In genomic region chr19:26934186-26934585, GRCm38 (mm10) we compare ENCODE assay signal across 34 mouse cellular contexts. TPM values are rescaled to one million over a fixed set of nuclear protein-coding genes. Genes with fewer than 3 reads are reported as not detected.
DNase-seq lines count a peak whose midpoint lies in the region; ATAC-seq and TF ChIP-seq lines count a peak whose summit lies in the region.
"Had no signal": no experiment of that assay in that cellular context is flagged by ENCODE, and none has a peak within 500 bp of the region (broad histone marks: within the 10 kb centered on the region; RNA-seq: fewer than 3 reads in every experiment).

No protein-coding gene starts in this region.

- TF ChIP-seq CTCF in heart, postnatal 0 days (IDR thresholded peaks at IDR 0.05; ENCODE audit: low read depth), result no peak
- no peak for TF ChIP-seq CTCF in Patski (IDR thresholded peaks at IDR 0.05)

- H3K27me3 ChIP-seq in heart, postnatal 0 days (ENCODE audit: control insufficient read depth, insufficient read depth, low read length), result no peaks in the 10 kb centered on the region
- H3K27me3 ChIP-seq in Patski, result no peaks in the 10 kb centered on the region
- no peaks in the 10 kb centered on the region for H3K27me3 ChIP-seq in kidney, embryonic 14.5 days (ENCODE audit: control insufficient read depth, insufficient read depth, low read length)
- no peaks in the 10 kb centered on the region for H3K27me3 ChIP-seq in neural tube, embryonic 15.5 days (replicated peaks)
- H3K27me3 ChIP-seq: embryonic facial prominence, embryonic 12.5 days; hindbrain, embryonic 15.5 days; liver, embryonic 13.5 days had no signal

- H3K27ac ChIP-seq in heart, postnatal 0 days (ENCODE audit: low read depth), result no peak overlapping the region
- peak overlapping the region; percentile 73; the same call in 1 of the 2 replicates for H3K27ac ChIP-seq in kidney, embryonic 14.5 days (ENCODE audit: low read depth, low read length)
- H3K27ac ChIP-seq in neural tube, embryonic 15.5 days (replicated peaks), result no peak overlapping the region
- H3K27ac ChIP-seq: embryonic facial prominence, embryonic 12.5 days; hindbrain, embryonic 15.5 days; liver, embryonic 13.5 days had no signal

- no peak overlapping the region for H3K9ac ChIP-seq in heart, postnatal 0 days (replicated peaks; ENCODE audit: low read depth, low read length)
- no peak overlapping the region for H3K9ac ChIP-seq in kidney, embryonic 14.5 days (ENCODE audit: low read depth, low read length)
- H3K9ac ChIP-seq in neural tube, embryonic 15.5 days (replicated peaks), result no peak overlapping the region
- H3K9ac ChIP-seq: embryonic facial prominence, embryonic 12.5 days; hindbrain, embryonic 15.5 days; liver, embryonic 13.5 days; lung, embryonic 14.5 days had no signal

- peak; percentile 30; the same call in 1 of the 2 replicates for ATAC-seq in heart, postnatal 0 days (ENCODE audit: insufficient read depth, low read depth)
- peak; percentile 100 for ATAC-seq in Patski
- ATAC-seq in kidney, embryonic 14.5 days (ENCODE audit: low FRiP score, low TSS enrichment), result peak; percentile 94
- no peak for ATAC-seq in neural tube, embryonic 15.5 days (ENCODE audit: low FRiP score)
- ATAC-seq: CD4-positive, CD25-positive, alpha-beta regulatory T cell, adult 4 months had no signal

- WGBS in heart, postnatal 0 days, result 39% methylated on average over 2 of the region's 2 CpGs
- 36% methylated on average over 2 of the region's 2 CpGs for WGBS in kidney, embryonic 14.5 days
- 86% methylated on average over 2 of the region's 2 CpGs for WGBS in neural tube, embryonic 15.5 days

- POLR2A ChIA-PET in Patski (lab: Charles Lee), result interaction anchor here (0.6 kb wide), 1 partner anchor 1471 kb away, joined by 3 read pairs; no protein-coding TSS in a partner anchor

- H3K4me2 ChIP-seq in heart, postnatal 0 days (ENCODE audit: low read depth, low read length), result no peak overlapping the region
- H3K4me2 ChIP-seq in kidney, embryonic 14.5 days (replicated peaks; ENCODE audit: low read depth, low read length), result no peak overlapping the region
- no peak overlapping the region for H3K4me2 ChIP-seq in neural tube, embryonic 15.5 days
- H3K4me2 ChIP-seq: embryonic facial prominence, embryonic 12.5 days; hindbrain, embryonic 15.5 days; liver, embryonic 13.5 days; lung, embryonic 14.5 days had no signal

- H3K4me3 ChIP-seq in heart, postnatal 0 days (ENCODE audit: low read depth, low read length), result no peak overlapping the region
- no peak overlapping the region for H3K4me3 ChIP-seq in kidney, embryonic 14.5 days (ENCODE audit: low read length)
- no peak overlapping the region for H3K4me3 ChIP-seq in neural tube, embryonic 15.5 days (replicated peaks)
- H3K4me3 ChIP-seq: embryonic facial prominence, embryonic 12.5 days; hindbrain, embryonic 15.5 days; liver, embryonic 13.5 days had no signal

- no peaks in the 10 kb centered on the region for H3K9me3 ChIP-seq in heart, postnatal 0 days (replicated peaks; ENCODE audit: control insufficient read depth, low read length)
- H3K9me3 ChIP-seq in kidney, embryonic 14.5 days (ENCODE audit: control insufficient read depth, low read length), result no peaks in the 10 kb centered on the region
- no peaks in the 10 kb centered on the region for H3K9me3 ChIP-seq in neural tube, embryonic 15.5 days (replicated peaks)
- H3K9me3 ChIP-seq: embryonic facial prominence, embryonic 12.5 days; hindbrain, embryonic 15.5 days; liver, embryonic 13.5 days had no signal

- no peak for TF ChIP-seq EP300 in heart, postnatal 0 days (IDR thresholded peaks at IDR 0.05; ENCODE audit: low read depth)

- intact Hi-C loops in left cerebral cortex, postnatal 36 days (cut with DNase I), result no loop called here

- in situ Hi-C loops in Patski (cut with MboI; ENCODE audit: low pct_unique_long_range_greater_than_20kb), result no loop called here

- DNase-seq in heart, postnatal 0 days (ENCODE audit: low spot score), result peak; percentile 15
- no peak for DNase-seq in heart, adult 11 months
- peak; percentile 91 for DNase-seq in Patski (ENCODE audit: low read depth, low spot score)
- DNase-seq in kidney, postnatal 25 days, result peak; percentile 76 to 88
- no peak for DNase-seq in left cerebral cortex, postnatal 36 days (ENCODE audit: low spot score in 2 of 2)
- no peak for DNase-seq in lung, postnatal 36 days
- DNase-seq: adrenal gland, adult 8-10 months; cerebellum, adult 18-20 months; cerebellum, postnatal 25 days; gastrocnemius, postnatal 36 days; liver, embryonic 13.5 days; lung, embryonic 14.5 days; lung, postnatal 4 days; midbrain, embryonic 14.5 days; retina, postnatal 1 day; right cerebral cortex, postnatal 25 days; spleen, adult 18-20 months; thymus, postnatal 14 days had no signal

- CTCF ChIA-PET in Patski (lab: Charles Lee), result interaction anchor here (0.9 to 2.6 kb wide), 4 partner anchors 10 to 59 kb away, joined by 3 to 10 read pairs (median 4); no protein-coding TSS in a partner anchor

- 0 out of 2 replicates have a peak, but pooled peaks cover 3% of the 10 kb centered on the region for H3K4me1 ChIP-seq in heart, postnatal 0 days (ENCODE audit: control insufficient read depth, insufficient read depth)
- H3K4me1 ChIP-seq in kidney, embryonic 14.5 days (ENCODE audit: control insufficient read depth, insufficient read depth, low read length), result peaks cover 4% of the 10 kb centered on the region; the same call in 1 of the 2 replicates
- no peaks in the 10 kb centered on the region for H3K4me1 ChIP-seq in neural tube, embryonic 15.5 days
- H3K4me1 ChIP-seq: embryonic facial prominence, embryonic 12.5 days; liver, embryonic 13.5 days had no signal

- no peaks in the 10 kb centered on the region for H3K36me3 ChIP-seq in heart, postnatal 0 days (replicated peaks; ENCODE audit: control insufficient read depth, insufficient read depth, low read length)
- H3K36me3 ChIP-seq in kidney, embryonic 14.5 days (ENCODE audit: control insufficient read depth, insufficient read depth, low read length), result no peaks in the 10 kb centered on the region
- H3K36me3 ChIP-seq in neural tube, embryonic 15.5 days, result no peaks in the 10 kb centered on the region
- H3K36me3 ChIP-seq: embryonic facial prominence, embryonic 12.5 days; hindbrain, embryonic 15.5 days; liver, embryonic 13.5 days had no signal

RNA-seq across cellular contexts. Expression of gene Gm815, which starts 48.5 kb away (rescaled TPM):
- not detected in 2 replicates for total RNA-seq in heart, postnatal 0 days (2014; rRNA removed; ENCODE audit: low replicate concordance)
- not detected in 2 replicates for polyA plus RNA-seq in heart, postnatal 0 days (2015; fragmentation: Nextera tagmentation; extraction: Ambion mirVana)
- not detected for polyA plus RNA-seq in Patski (2021)
- not detected in 2 replicates for polyA plus RNA-seq in kidney, embryonic 14.5 days (2014; fragmentation: Nextera tagmentation; extraction: Ambion mirVana)
- not detected for total RNA-seq in left cerebral cortex, postnatal 36 days (2021)
- polyA plus RNA-seq in neural tube, embryonic 15.5 days (2015; fragmentation: Nextera tagmentation; extraction: Ambion mirVana), result not detected in 2 replicates
- total RNA-seq: adrenal gland, adult 8-10 months; ES-E14; gastrocnemius, adult 18-20 months; gastrocnemius, postnatal 36 days; hematopoietic stem cell, adult 5-6 weeks; layer of hippocampus, adult 18-20 months; layer of hippocampus, postnatal 14 days; megakaryocyte-erythroid progenitor cell, adult 5-6 weeks had no signal
- polyA plus RNA-seq: CD4-positive, CD25-positive, alpha-beta regulatory T cell, adult 4 months; embryonic facial prominence, embryonic 12.5 days; forebrain, embryonic 11.5 days; hindbrain, embryonic 15.5 days; intestine, embryonic 14.5 days; limb, embryonic 14.5 days; liver, embryonic 13.5 days; midbrain, embryonic 14.5 days; neural tube, embryonic 11.5 days; testis, adult 2 months had no signal

Comparison
In these comparisons a context has a peak if more than half of its experiments do, and no peak if none do; other contexts are left out.
1. DNase-seq: peak in heart, postnatal 0 days (single experiment), Patski (single experiment) and kidney, postnatal 25 days (2 of 2); none in heart, adult 11 months (single experiment), left cerebral cortex, postnatal 36 days (0 of 2) and lung, postnatal 36 days (single experiment).